Mouse (Mus musculus): ENCODE data around the gene Endov.

Endov gene

GRCm38 (mm10) chr11:119490861-119491689, at the start of gene Endov:
Gene Endov (plus strand): TSS chr11:119491347.
- DNase-seq: peak; percentile 97

- no peak for DNase-seq
These were observed 48.9 kb upstream of the Endov start for GRCm38 (mm10) chr11:119442199-119442598.

- no peak for DNase-seq
These were observed 47.7 kb upstream of the Endov start for GRCm38 (mm10) chr11:119443442-119443841.

- DNase-seq: no peak
These were observed 35.0 kb upstream of the Endov start for GRCm38 (mm10) chr11:119456097-119456496.

GRCm38 (mm10) chr11:119477876-119478275, 13.3 kb upstream of the Endov start:
- no peak for DNase-seq

- no peak for DNase-seq
These were observed 542 bp downstream of the Endov start for GRCm38 (mm10) chr11:119491690-119492087.

GRCm38 (mm10) chr11:119492830-119493229, 1.7 kb downstream of the Endov start:
- DNase-seq: no peak

GRCm38 (mm10) chr11:119493516-119493915, 2.4 kb downstream of the Endov start:
- DNase-seq: no peak

- no peak for DNase-seq
These were observed 5.0 kb downstream of the Endov start for GRCm38 (mm10) chr11:119496147-119496546.

GRCm38 (mm10) chr11:119497451-119497850, 6.3 kb downstream of the Endov start:
- no peak for DNase-seq

- DNase-seq: no peak
These were observed 8.2 kb downstream of the Endov start for GRCm38 (mm10) chr11:119499297-119499696.

- no peak for DNase-seq
These were observed 8.9 kb downstream of the Endov start for GRCm38 (mm10) chr11:119500011-119500410.

- peak; percentile 76 for DNase-seq
These were observed 12.5 kb downstream of the Endov start for GRCm38 (mm10) chr11:119503675-119504074.

- no peak for DNase-seq
These were observed 15.2 kb downstream of the Endov start for GRCm38 (mm10) chr11:119506386-119506785.

- no peak for DNase-seq
These were observed 16.6 kb downstream of the Endov start for GRCm38 (mm10) chr11:119507772-119508171.

GRCm38 (mm10) chr11:119509165-119509776, 18.1 kb downstream of the Endov start:
- DNase-seq: peak; percentile 53

- DNase-seq: no peak
These were observed 22.0 kb downstream of the Endov start for GRCm38 (mm10) chr11:119513038-119513659.

GRCm38 (mm10) chr11:119514108-119514860, 23.1 kb downstream of the Endov start:
- DNase-seq: no peak

- DNase-seq: peak; percentile 94
These were observed 24.0 kb downstream of the Endov start for GRCm38 (mm10) chr11:119514967-119515636.

- DNase-seq: peak; percentile 36
These were observed 24.9 kb downstream of the Endov start for GRCm38 (mm10) chr11:119515823-119516676.

GRCm38 (mm10) chr11:119516677-119517361, 25.7 kb downstream of the Endov start:
- DNase-seq: peak; percentile 74
